Mouse (Mus musculus): ENCODE measurements at regions not wholly inside any gene's neighbourhood (a gene's known extent, or its start where the extent isn't known, plus 50 kb on each side); places are given as distances from the start of the nearest gene placed in this dataset.

DNA sequence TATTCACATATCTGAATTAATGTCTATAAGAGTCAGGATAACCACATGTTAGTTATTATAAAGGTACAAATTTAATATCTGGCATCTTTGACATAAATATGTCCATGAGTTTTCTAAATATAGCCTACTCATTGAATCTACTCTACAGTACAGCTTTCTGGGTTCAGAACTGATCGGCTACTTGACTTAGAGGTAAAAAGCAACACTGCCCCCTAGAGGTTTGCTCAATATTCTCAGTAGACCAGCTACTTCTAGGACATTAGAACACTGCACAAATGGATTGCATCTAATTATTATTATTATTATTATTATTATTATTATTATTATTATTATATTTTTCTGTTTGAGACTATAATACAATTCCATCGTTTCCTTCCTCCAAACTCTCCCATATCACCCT, 418.8 kb upstream of the Tpm3-rs7 start:
- peak; percentile 77; the same call in 1 of the 2 replicates for ATAC-seq (ENCODE audit: low FRiP score)

GRCm38 (mm10) chr14:112901171-112901570, 413.2 kb upstream of the Tpm3-rs7 start:
- Histone ChIP-seq H3K4me2 (no peak overlapping the region), H3K27ac (ENCODE audit: low read depth, low read length) (no peak overlapping the region), H3K27me3 (ENCODE audit: control insufficient read depth, insufficient read depth, low read length) (no peaks in the 10 kb centered on the region), H3K9ac (ENCODE audit: low read length) (no peak overlapping the region), H3K4me1 (ENCODE audit: control insufficient read depth, insufficient read depth, low read length) (no peaks in the 10 kb centered on the region), H3K36me3 (ENCODE audit: control insufficient read depth, insufficient read depth, low read length) (no peaks in the 10 kb centered on the region), H3K4me3 (ENCODE audit: low read depth, low read length) (no peak overlapping the region), H3K9me3 (ENCODE audit: control insufficient read depth, low read length) (no peaks in the 10 kb centered on the region)
- WGBS, result 91% methylated on average over 1 of the region's 1 CpGs
- 0 out of 2 replicates have a peak, but pooled peaks have one; percentile 33 for ATAC-seq (ENCODE audit: low FRiP score)
- DNase-seq (ENCODE audit: low spot score, missing footprints), result no peak

More for the DNA sequence above, 418.8 kb upstream of the Tpm3-rs7 start:
- H3K27me3 ChIP-seq (ENCODE audit: control insufficient read depth, insufficient read depth, low read length), result no peaks in the 10 kb centered on the region
- no peak overlapping the region for H3K9ac ChIP-seq (ENCODE audit: low read length)
- no peak overlapping the region for H3K4me3 ChIP-seq (ENCODE audit: low read depth, low read length)
- peak; percentile 88 for DNase-seq (ENCODE audit: low spot score, missing footprints)
- no peaks in the 10 kb centered on the region for H3K36me3 ChIP-seq (ENCODE audit: control insufficient read depth, insufficient read depth, low read length)
- no peak overlapping the region for H3K27ac ChIP-seq (ENCODE audit: low read depth, low read length)
- WGBS, result 45% methylated on average over 2 of the region's 2 CpGs
- H3K4me2 ChIP-seq, result no peak overlapping the region
- H3K9me3 ChIP-seq (ENCODE audit: control insufficient read depth, low read length), result no peaks in the 10 kb centered on the region
- H3K4me1 ChIP-seq (ENCODE audit: control insufficient read depth, insufficient read depth, low read length), result no peaks in the 10 kb centered on the region

- H3K4me3 ChIP-seq (ENCODE audit: low read depth, low read length), result no peak overlapping the region
- 96% methylated on average over 1 of the region's 1 CpGs for WGBS
- no peak overlapping the region for H3K27ac ChIP-seq (ENCODE audit: low read depth, low read length)
Measured at GRCm38 (mm10) chr14:112917148-112917547, 397.3 kb upstream of the Tpm3-rs7 start.

More at GRCm38 (mm10) chr14:112917148-112917547, 397.3 kb upstream of the Tpm3-rs7 start:
- Histone ChIP-seq H3K9me3 (ENCODE audit: control insufficient read depth, low read length) (no peaks in the 10 kb centered on the region), H3K9ac (ENCODE audit: low read length) (no peak overlapping the region), H3K36me3 (ENCODE audit: control insufficient read depth, insufficient read depth, low read length) (no peaks in the 10 kb centered on the region), H3K4me1 (ENCODE audit: control insufficient read depth, insufficient read depth, low read length) (no peaks in the 10 kb centered on the region), H3K27me3 (ENCODE audit: control insufficient read depth, insufficient read depth, low read length) (no peaks in the 10 kb centered on the region), H3K4me2 (no peak overlapping the region)
- DNase-seq (ENCODE audit: low spot score, missing footprints), result no peak
- ATAC-seq (ENCODE audit: low FRiP score), result no peak

Data from midbrain, embryonic 11.5 days (tissue).